Mouse (Mus musculus): ENCODE measurements at regions not wholly inside any gene's neighbourhood (a gene's known extent, or its start where the extent isn't known, plus 50 kb on each side); places are given as distances from the start of the nearest gene placed in this dataset.
A peak's percentile ranks its signal among the peaks of the same experiment; 100 is the strongest.

DNA sequence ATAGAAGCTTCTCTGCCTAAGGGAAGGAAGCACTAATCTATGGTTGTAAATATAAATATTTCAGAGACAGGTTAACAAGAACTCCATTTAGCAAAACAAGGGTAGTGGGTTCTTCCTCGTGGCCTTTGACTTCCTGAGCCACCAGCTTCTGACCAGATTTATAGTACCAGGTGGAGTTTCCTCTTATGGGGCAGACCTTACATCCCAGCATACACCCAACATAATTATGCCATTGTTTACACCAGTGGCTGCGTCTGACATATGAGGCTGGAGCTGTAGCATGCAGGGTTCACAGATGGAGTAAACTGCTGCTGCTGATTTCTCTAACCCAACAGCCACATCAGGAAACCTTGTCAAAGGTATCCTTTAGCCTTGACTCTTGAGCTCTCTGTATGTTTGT, 75.5 kb downstream of the Trib2 start:
- no peak for DNase-seq (ENCODE audit: low spot score)

DNA sequence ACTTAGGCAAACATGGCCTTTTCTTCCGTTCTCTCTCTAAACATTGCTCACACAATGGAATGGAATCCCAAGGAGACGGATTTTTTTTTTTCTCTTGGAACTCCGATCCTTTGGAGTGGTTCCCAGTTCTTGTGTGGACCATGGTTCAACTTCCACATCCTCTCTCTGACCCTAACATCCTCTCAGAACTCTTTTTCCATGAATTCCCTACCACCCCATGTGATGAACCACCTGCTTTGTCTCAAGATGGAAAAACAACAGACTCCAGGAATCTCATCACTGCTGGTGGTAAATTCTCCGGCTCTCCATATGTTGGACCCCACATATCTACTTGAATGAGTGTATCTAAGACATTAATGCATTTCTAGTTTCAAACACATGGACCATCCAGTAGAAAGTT, 77.7 kb downstream of the Trib2 start:
- DNase-seq (ENCODE audit: low spot score), result no peak

DNA sequence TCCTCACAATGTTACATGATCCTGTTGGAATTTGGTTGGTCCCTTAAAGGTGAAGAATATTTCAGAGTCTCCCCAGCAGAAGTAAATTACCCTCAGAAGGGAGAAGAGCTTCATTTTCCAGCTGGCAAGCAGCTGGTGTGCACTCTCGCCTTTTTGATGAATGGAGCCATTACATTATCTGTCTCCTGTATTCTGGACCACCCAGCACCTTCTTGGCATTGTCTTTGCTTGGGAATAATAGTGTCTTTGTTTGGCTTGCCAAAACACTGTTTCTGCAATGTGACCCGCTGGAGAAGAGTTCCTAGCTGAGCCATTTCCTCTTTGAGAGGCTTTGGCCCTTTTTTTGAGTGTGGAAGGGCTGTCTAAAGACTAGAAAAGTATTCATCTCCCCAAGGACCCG, 85.5 kb downstream of the Trib2 start:
- no peak for DNase-seq (ENCODE audit: low spot score)

DNA sequence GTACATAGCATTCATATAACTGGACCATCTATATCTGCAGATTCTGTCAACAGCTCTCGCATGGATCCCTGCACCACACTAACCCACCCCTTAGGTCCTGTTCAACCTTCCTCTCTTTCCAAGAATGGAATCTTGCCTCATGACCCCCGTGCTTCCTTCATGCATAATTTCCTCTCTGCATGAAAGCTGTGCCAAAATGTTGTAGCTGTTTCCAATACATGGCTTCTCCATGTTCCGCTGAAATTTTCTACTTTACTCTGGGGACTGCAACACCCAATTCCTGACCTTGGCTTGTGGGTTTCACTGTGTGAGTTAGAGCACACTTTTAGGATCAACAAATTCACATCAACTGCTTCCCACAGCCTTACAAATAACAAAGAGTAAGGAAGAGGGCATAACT, 87.0 kb downstream of the Trib2 start:
- DNase-seq (ENCODE audit: low spot score), result no peak

DNA sequence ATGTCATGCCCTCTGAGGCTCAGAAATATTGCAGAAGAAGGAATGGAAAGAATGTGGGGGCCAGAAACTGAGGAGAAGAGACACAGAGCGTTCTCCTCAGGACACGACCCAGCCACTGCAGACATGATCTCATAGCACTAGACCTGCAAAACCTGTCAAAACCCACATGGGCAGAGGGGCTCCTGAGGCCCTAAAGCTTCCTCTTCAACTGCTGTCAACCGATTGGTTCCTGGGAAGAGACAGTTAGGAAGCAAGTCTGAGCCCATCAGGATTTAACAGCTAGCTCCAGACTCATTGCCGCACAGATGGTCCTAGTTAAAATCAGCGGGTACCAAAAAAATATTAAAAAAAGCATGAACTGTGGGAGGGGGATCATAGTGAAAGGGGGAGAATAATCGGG, 93.2 kb downstream of the Trib2 start:
- DNase-seq (ENCODE audit: low spot score), result no peak

DNA sequence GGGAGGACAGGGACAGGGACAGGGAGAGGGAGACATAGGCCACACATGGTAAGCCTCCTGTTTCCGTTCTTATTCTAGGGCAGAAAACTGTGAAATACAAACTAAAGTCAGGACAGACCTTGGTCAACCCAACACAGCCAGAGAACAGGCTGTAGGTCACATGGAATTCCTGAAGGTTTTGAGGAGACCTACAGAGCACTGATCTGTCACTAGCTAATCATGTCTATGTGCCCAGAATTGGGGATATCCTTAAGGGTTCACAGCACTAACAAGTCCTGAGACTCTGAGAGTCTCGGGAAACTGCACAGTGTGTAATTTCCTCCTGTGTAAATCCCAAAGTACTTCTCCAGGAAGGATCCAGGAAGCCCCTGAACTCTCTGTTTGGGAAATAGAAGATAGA, 94.6 kb downstream of the Trib2 start:
- no peak for DNase-seq (ENCODE audit: low spot score)

DNA sequence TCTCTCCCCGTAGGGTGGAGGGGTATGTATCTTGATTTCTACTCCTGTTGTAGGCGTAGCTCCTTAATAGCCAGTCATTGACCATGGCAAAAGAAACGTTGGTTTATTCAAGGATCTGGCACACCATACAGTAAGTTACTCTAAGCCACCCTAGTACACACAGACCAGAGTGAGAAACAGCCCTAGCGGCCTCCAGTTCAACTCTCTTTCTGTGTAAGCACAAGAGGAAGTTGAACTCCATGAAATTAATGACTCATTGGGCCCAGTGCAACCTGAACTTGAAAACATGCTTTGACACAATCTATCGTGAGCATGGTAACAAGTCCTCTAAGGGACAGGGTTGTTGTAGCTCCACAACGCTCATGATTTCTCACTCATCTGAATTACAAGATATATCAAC, 96.6 kb downstream of the Trib2 start:
- DNase-seq (ENCODE audit: low spot score), result no peak

DNA sequence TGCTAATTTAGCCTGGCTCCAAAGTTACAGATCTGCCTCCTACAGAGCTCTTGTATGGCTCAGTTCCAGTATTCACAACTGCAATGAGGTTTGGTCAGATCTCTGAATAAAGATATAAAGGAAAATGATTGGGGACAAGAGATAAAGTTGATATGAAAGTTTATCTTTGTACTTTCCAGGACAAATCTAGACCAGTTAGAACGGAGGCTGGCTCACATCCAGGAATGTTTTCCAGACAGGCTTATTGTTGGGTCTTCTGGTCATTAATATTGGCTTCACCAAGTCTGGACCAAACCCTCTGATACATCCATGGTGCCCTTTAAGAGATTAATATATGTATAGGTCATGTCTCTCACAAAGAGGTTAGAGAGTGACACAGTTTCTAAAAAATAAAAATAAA, 97.9 kb downstream of the Trib2 start:
- DNase-seq (ENCODE audit: low spot score), result no peak

DNA sequence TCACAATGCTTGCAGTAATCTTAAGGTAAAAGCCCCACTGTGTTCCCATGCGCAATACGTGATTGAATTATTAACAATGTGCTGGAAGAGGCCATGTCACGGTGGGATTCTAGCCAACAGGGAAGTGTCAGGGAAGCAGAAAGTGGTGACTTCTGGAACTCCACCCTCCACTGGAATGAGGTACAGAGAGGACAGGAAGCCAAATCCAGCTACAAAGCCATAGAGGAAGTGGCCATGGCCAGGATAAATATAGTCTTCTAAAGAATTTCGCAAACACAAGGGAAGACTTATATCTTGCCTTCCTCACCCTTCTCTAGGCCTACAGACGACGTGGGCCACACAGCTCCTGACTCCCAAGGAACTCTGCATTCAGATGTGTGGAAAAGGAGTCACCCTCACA, 98.7 kb downstream of the Trib2 start:
- DNase-seq (ENCODE audit: low spot score), result no peak

DNA sequence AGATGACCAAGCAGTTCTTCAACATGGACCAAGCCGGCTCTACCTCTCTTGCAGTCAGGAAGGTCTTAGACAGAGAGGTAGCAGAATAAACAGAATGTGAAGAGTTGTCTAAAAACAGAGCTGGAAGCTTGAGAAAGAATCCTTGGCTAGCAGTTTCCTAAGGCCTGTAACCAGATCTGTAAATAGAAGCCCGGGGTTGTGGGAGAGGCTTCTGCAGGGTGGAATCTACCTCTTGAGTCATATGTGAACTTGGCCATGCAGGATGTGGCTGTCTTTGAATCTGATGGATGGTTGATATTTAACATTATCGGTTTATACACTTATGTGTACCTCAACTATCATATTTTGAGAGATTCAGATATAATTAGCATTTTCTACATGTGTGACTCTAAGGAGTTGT, 99.4 kb downstream of the Trib2 start:
- no peak for DNase-seq (ENCODE audit: low spot score)

DNA sequence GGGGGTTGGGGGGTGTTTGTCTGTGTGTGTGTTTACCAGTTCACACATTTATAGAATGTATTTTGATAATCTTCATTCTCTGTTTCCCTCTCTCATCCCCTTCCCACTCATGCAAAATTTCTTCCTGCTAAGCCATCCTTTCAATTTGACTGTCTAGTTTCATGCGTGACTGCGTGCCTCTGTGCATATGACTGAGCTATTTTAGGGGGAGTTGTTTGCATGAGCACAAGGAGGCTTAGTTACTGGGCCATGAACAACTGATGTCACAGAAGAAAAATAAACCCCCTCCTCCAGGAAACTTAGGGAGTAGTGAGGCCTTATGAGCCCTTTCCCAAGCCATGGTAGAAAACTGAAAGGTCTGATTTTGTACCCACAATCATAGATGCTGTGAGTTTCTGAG, 103.1 kb downstream of the Trib2 start:
- no peak for DNase-seq (ENCODE audit: low spot score)

DNA sequence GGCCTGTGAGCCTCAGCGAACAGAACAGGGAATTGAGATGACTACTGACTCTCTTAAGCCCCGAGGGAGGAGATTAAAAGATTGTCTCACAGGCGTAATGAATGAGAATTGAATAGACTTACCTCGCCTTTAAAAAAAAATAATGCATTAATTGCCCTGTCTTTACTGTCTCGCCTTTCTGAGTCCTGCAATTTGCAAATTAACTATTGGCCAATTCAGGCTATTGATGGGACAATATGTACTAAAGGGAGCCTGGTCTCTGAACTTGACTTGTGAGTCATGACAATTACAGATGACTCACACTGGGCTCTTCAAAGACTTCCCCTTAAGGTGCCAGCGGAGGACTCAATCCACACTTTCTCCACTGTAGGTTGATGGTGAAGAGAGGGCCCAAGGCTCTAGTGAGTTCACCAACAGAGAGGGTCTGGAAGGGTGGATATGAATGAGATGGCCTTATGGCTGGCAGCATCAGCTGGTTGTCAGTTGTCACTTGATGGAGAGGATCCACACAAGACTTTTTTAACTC, 109.1 kb downstream of the Trib2 start:
- DNase-seq (ENCODE audit: low spot score), result peak; percentile 66

DNA sequence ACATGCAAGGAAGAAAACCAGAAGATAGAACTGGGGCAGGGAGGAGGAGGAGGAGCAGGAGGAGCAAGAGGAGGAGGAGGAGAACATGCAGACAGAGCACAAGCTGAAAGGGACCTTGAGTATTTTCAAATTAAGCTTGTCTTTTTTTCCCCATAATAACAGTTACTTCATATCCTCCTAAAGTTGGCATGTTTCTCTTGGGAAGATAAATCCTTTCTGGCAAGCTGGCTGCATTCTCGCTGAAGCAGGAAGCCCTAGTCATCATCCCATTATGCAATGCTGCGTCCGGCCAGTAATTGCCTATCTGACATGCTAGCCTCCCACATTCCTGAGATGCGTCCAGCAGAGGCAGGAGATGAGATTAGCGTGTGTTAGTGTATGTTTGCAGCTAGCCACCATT, 112.3 kb downstream of the Trib2 start:
- DNase-seq (ENCODE audit: low spot score), result peak; percentile 61

DNA sequence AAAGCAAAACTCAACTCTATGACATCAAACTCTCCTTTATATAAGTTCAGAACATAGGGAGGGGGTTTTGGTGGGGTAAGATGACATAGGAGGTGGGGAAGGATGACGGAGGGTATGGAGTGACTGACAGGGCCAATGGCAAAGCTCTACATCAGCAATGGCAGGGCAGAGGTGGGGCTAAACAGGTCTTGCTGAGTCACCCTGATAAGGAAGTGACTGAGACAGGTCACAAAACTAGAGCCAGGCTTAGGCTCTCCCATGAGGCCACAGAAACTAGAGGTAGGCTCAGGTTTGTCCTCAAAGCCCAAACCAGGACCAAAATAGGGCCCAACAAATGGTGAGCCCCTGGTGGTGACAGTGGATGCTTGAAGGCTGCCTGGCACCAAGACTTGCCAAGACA, 114.6 kb downstream of the Trib2 start:
- no peak for DNase-seq (ENCODE audit: low spot score)

DNA sequence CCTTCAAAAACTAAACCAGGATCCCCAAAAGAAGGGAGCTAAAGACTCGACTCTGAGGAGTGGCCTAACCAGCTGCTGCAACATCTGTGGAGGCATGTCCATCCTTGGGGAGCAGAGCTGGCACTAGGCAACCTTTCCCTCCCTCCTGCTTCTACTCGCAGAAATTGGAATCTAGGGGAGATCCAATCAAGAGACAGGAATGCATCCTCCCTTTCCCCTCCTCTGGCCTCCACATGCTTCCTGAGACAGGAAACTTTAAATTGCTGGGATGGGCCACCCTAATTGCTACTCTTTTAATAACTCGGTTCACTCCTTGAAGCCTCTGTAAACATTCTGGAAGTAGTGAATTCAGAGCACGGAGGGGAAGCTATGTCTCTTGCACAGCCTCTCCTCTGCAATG, 117.9 kb downstream of the Trib2 start:
- no peak for DNase-seq (ENCODE audit: low spot score)

DNA sequence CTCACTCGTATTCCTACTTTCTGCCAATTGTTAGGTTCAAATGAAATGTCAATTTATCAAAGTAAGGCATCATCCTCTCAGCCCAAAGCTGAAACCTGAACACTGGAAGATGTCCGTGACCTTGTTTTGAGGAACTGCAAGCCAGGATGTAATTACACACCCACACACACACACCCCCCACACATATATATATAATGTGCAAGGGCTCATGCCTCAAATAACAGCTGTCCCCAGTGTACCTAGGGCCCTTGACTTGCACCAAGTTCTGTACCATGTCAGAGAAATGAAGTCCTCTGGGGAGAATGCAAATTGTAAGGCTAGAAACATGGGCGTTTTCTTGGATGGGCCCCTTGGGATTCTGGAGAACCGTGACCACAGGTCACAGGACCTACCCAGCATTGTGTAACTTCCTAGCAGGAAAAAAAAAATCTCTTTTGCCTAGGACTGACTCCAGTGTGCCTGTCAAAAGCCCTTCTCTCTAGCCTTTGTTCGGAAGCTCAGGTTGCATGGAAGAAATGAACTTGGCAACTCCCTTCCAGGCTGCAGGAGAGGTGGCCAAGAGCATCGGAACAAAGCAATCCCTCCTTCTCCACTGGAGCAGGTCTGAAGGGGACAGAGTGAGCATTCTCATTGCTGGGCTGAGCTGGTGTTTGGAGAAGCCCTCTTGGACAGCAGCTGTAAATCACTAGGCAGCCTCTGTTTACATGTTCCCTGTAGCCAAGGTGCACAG, 118.5 kb downstream of the Trib2 start:
- no peak for DNase-seq (ENCODE audit: low spot score)

DNA sequence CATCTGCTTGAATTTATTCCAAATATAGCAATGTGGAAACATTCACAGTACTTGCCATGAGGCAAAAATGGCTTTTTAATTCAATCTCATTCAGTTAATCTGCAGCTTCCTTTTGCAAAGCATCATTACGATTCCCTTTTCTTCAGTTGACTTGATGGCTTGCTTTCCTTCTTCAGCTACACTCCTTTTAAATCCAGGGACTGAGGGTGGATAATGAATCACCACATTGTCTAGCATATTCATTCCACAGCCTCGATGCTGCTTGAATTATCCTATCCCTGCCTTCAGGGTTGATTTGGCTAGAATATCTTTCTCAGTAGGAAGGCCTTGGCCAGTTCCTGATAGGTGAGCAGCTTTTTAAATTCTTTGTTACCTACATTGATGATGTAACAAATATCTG, 128.4 kb downstream of the Trib2 start:
- no peak for DNase-seq (ENCODE audit: low spot score)

DNA sequence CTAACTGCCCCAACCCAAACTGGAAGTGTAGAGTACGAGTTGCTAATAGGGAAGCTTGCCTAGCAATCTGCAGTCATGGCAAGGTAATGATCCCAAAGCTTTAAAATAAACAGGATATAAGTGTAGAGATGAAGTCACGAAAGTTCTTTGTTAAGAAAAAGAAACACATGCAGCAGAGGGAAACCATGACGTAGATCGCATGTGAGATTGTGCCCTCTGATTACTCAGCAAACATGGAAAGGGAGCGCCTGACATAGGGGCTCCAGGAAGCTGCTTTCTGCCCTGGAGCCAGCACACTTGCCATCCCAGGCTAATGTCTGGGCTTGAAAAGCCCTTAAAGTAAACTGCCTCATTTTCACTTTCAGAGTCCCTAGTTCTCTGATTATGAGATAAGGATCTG, 132.4 kb downstream of the Trib2 start:
- DNase-seq (ENCODE audit: low spot score), result no peak

DNA sequence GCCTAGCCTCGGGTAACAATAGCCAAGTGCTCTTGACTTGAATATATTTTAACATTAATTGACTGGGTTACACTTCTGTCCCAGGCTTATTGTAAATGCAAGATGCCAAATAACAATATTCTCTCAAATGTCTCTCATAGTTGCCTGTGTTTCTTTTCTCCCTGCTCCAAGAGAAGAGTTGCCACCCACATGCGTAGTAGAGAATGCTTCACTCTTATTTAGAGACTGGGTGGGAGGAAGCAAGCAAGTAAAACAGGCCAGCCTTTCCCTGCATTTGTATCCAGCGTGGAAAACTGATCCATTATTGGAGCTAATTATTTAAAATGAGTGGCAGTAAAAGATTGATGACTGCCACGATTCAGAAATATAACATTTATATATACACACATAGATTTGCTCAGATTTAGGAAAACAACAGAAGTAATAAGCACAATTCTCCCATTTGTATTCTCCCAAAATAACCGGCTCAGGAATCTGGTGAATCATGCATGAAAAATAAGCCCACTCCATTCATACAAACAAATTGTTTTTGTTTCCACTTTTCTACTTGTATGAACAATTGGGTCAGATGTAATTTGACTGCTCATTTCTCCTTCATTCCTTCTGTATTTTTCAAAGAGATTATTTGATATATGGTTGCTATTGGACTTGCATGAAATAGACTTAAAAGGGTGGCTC, 134.9 kb downstream of the Trib2 start:
- DNase-seq (ENCODE audit: low spot score), result no peak

DNA sequence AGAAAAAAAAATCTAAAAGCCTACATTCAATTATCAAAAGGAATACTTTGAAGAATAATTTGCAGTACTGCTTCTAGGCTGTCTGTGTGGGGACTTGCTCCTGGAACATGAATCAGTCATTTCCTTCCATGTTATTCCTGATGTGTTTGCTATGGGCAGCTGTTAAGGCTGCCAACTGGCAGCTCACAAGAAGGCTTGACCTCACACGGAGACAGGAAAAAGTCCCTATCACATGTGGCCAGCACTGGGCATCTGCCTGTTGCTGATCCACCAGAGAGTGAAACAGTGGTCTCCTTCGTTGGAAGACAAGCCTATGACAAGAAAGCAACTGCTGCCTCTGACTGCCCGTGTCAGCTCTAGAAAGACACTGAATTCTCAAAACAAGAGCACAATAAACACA, 140.6 kb downstream of the Trib2 start:
- DNase-seq (ENCODE audit: low spot score), result no peak

DNA sequence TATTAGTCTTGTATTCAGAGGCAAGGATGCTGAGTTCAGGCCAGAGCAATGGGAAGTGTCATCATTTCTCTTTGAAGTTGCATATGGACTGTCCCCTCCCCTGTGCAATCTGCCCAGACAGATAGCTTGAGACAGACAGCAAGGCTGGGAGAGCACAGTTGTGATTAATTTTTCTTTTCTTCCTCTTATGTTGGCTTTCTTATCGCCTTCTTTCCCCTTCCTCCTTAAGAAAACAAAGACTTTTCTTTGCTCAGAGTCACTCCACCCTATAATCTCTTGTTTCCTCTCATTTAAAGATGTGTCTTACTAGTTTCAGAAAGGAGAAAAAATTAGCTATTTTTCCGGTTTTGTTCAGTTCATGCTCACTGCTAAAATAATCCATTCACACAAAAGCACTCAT, 157.0 kb downstream of the Trib2 start:
- DNase-seq (ENCODE audit: low spot score), result no peak

DNA sequence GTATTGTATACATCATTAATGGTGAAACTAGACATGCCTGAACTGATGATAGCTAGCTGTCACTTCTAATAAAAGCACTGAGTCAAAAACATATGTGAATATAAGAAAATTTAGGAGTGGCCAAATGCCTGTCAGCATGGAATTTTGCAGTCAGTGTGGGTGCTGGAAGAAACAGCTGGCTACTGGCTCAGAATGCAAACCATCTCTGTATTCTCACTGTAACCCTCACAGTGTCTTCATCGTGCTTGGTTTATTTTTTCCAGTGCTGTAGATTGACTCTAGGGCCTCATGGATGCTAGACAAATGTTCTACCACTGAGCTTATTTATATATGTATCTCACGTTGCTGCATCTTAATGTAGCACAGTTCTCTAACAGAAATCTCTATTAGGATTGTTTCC, 157.4 kb downstream of the Trib2 start:
- no peak for DNase-seq (ENCODE audit: low spot score)

DNA sequence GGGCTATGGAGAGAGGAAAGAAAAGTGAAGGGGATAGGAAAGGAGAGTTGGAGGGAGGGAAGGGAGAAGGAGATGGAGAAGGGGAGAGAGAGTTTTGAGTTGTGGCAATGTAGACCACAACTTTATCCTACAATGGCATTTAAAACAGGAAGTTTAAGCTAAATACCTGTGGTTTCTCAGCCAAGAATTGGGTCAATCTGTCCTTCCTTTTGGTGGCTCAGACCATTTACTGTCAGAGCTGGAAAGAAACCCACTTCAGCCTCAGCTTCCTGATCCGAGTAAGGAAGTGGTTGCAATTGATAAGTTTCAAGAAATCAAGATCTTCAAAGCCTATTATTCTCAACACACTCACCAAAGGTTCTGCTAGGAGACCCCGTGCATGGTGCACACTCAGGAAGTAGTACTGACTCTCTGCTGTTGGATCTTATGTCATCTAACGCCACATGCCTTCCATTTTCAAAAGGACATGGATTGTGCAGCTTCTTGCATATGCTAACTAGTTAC, 158.9 kb downstream of the Trib2 start:
- DNase-seq (ENCODE audit: low spot score), result no peak

DNA sequence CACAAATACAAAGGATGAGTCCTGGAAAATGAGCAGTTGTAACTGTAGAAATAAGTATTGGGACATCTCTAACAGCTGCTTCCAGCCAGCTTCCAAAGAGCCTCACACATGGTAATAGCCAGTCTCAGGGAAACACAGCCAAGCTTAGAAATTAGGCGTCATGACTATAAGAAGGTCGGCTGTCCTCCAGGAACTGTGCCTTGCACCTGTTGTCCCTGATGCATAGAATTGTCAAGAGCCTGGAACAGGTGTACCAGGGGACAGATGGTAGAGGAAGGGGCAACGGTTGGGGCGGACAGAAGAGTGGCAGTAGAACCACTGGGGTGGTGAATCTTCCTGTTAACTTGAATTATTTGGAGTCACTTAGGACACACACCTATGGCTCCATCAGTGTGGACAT, 162.1 kb downstream of the Trib2 start:
- DNase-seq (ENCODE audit: low spot score), result no peak
